In genomic region chr4:127021151-127021945, GRCm38 (mm10) we compare ENCODE assay signal across 8 mouse cellular contexts. TPM values are rescaled to one million over a fixed set of nuclear protein-coding genes. Genes with fewer than 3 reads are reported as not detected.
A peak's percentile ranks its signal among the peaks of the same experiment; 100 is the strongest.
DNase-seq lines count a peak whose midpoint lies in the region; ATAC-seq and TF ChIP-seq lines count a peak whose summit lies in the region.

Gene Sfpq (plus strand): TSS chr4:127021324.

- H3K27ac ChIP-seq in bone marrow macrophage, adult 2 months (ENCODE audit: insufficient read depth, low read depth, low read length): peak within 1 kb of the TSS; percentile 97
- H3K27ac ChIP-seq in embryonic fibroblast, embryonic 13.5 days (ENCODE audit: insufficient read depth, low read length): peak within 1 kb of the TSS; percentile 98
- H3K27ac ChIP-seq in kidney, embryonic 14.5 days (ENCODE audit: low read depth, low read length): peak within 1 kb of the TSS; percentile 99
- peak within 1 kb of the TSS; percentile 98 for H3K27ac ChIP-seq in limb, embryonic 15.5 days

- TF ChIP-seq CTCF in bone marrow macrophage, adult 2 months (IDR thresholded peaks at IDR 0.05; ENCODE audit: low read depth, low read length): no peak
- TF ChIP-seq CTCF in embryonic fibroblast, embryonic 13.5 days (IDR thresholded peaks at IDR 0.05; ENCODE audit: borderline replicate concordance, insufficient read depth, low read length): no peak

- DNase-seq in A20 (ENCODE audit: low read depth, low spot score): peak; percentile 99
- DNase-seq in heart, adult 9 months (ENCODE audit: low spot score in 2 of 2): peak; percentile 99 to 100
- peak; percentile 96 to 99 for DNase-seq in monocyte, adult 2 months (ENCODE audit: low read depth in 1 of 2, low spot score in 2 of 2)
- DNase-seq in spleen, postnatal 36 days (ENCODE audit: low spot score in 2 of 2): peak; percentile 96 to 99

- H3K9me3 ChIP-seq in kidney, embryonic 14.5 days (ENCODE audit: control insufficient read depth, low read length): no peaks in the 10 kb centered on the region
- no peaks in the 10 kb centered on the region for H3K9me3 ChIP-seq in limb, embryonic 15.5 days

- ATAC-seq in kidney, embryonic 14.5 days (ENCODE audit: low FRiP score, low TSS enrichment): peak; percentile 97
- peak; percentile 98 for ATAC-seq in limb, embryonic 15.5 days (ENCODE audit: insufficient number of reproducible peaks, low FRiP score, low TSS enrichment, low read depth)

- H3K36me3 ChIP-seq in kidney, embryonic 14.5 days (ENCODE audit: control insufficient read depth, insufficient read depth, low read length): peaks cover 36% of the 10 kb centered on the region
- H3K36me3 ChIP-seq in limb, embryonic 15.5 days: peaks cover 24% of the 10 kb centered on the region

- H3K4me3 ChIP-seq in bone marrow macrophage, adult 2 months (ENCODE audit: insufficient read depth, low read length): peak within 1 kb of the TSS; percentile 98
- H3K4me3 ChIP-seq in embryonic fibroblast, embryonic 13.5 days (ENCODE audit: insufficient read depth, low read length): peak within 1 kb of the TSS; percentile 99
- H3K4me3 ChIP-seq in kidney, embryonic 14.5 days (ENCODE audit: low read length): peak within 1 kb of the TSS; percentile 100
- H3K4me3 ChIP-seq in limb, embryonic 15.5 days: peak within 1 kb of the TSS; percentile 94

- TF ChIP-seq POLR2A in bone marrow macrophage, adult 2 months (IDR thresholded peaks at IDR 0.05; ENCODE audit: borderline replicate concordance, low read depth, low read length): peak; percentile 81
- peak; percentile 100 for TF ChIP-seq POLR2A in embryonic fibroblast, embryonic 13.5 days (IDR thresholded peaks at IDR 0.05; ENCODE audit: low read depth, low read length)

- H3K27me3 ChIP-seq in kidney, embryonic 14.5 days (ENCODE audit: control insufficient read depth, insufficient read depth, low read length): no peaks in the 10 kb centered on the region
- no peaks in the 10 kb centered on the region for H3K27me3 ChIP-seq in limb, embryonic 15.5 days

- under 1% methylated on average over 61 of the region's 87 CpGs for WGBS in kidney, embryonic 14.5 days
- WGBS in limb, embryonic 15.5 days: under 1% methylated on average over 45 of the region's 87 CpGs

- peaks cover 4% of the 10 kb centered on the region for H3K4me1 ChIP-seq in bone marrow macrophage, adult 2 months (ENCODE audit: control insufficient read depth, insufficient read depth, low read length)
- H3K4me1 ChIP-seq in embryonic fibroblast, embryonic 13.5 days (ENCODE audit: control insufficient read depth, insufficient read depth, low read length): peaks cover 3% of the 10 kb centered on the region
- peaks cover 13% of the 10 kb centered on the region for H3K4me1 ChIP-seq in kidney, embryonic 14.5 days (ENCODE audit: control insufficient read depth, insufficient read depth, low read length)
- H3K4me1 ChIP-seq in limb, embryonic 15.5 days: peaks cover 24% of the 10 kb centered on the region

- peak within 1 kb of the TSS; percentile 100 for H3K9ac ChIP-seq in kidney, embryonic 14.5 days (ENCODE audit: low read depth, low read length)
- peak within 1 kb of the TSS; percentile 98 for H3K9ac ChIP-seq in limb, embryonic 15.5 days

- H3K4me2 ChIP-seq in kidney, embryonic 14.5 days (replicated peaks; ENCODE audit: low read depth, low read length): peak within 1 kb of the TSS; percentile 63
- peak within 1 kb of the TSS; percentile 71 for H3K4me2 ChIP-seq in limb, embryonic 15.5 days

RNA-seq across cellular contexts. Expression of gene Sfpq, which starts in this region (rescaled TPM):
- polyA plus RNA-seq in bone marrow macrophage, adult 2 months (2012; ENCODE audit: insufficient read depth, insufficient read length, missing spikeins): 229 and 243 TPM in 2 replicates
- polyA plus RNA-seq in embryonic fibroblast, embryonic 13.5 days (2011; ENCODE audit: insufficient read length, low read depth, missing spikeins): 280 and 376 TPM in 2 replicates
- 152 and 179 TPM in 2 replicates for polyA plus RNA-seq in kidney, embryonic 14.5 days (2014; fragmentation: Nextera tagmentation; extraction: Ambion mirVana)
- 50.2 and 71.8 TPM in 2 replicates for polyA plus RNA-seq in limb, embryonic 15.5 days (2015; fragmentation: Nextera tagmentation; extraction: Ambion mirVana)

Comparison
In these comparisons a context has a peak if more than half of its experiments do, and no peak if none do; other contexts are left out.
1. Peak in every context shown above with its lines: DNase-seq, ATAC-seq, H3K4me3 ChIP-seq and H3K27ac ChIP-seq.